Mouse (Mus musculus): ENCODE data around the gene Pi4kb. TPM values are rescaled to one million over a fixed set of nuclear protein-coding genes. Genes with fewer than 3 reads are reported as not detected.
"Not testable (repeated sequence)": the region's sequence is repeated elsewhere in the genome, so short reads cannot be mapped to it uniquely, and the experiment has no call there.

Gene Pi4kb
- polyA plus RNA-seq, 1 experiment from 2014 or later, result 14.7 TPM

DNA sequence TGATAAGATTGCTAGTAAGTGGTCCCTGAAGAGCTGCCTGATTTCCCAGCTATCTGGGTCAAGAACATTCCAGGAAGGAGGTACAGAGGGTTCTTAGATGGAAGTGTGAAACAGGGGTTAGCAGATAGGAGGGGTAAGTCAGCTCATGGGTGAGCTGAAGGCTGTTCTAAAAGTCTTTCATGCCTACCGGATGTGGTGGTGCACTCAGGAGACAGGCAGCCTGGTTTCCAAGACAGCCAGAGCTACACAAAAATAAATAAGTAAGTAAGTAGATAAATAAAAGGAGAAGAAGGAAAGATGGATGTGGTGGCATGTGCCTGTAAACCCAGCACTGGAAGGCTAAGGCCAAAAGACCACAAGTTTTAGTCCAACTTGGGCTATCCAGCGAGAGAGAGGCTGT, 44.2 kb downstream of the Pi4kb start:
- no peak overlapping the region for H3K4me3 ChIP-seq
- H3K36me3 ChIP-seq, result no peaks in the 10 kb centered on the region
- WGBS, result 80% methylated on average over 2 of the region's 2 CpGs
- peaks cover 15% of the 10 kb centered on the region for H3K4me1 ChIP-seq (replicated peaks)
- no peak overlapping the region for H3K9ac ChIP-seq
- no peak overlapping the region for H3K27ac ChIP-seq
- no peak overlapping the region for H3K4me2 ChIP-seq
- no peaks in the 10 kb centered on the region for H3K27me3 ChIP-seq
- H3K9me3 ChIP-seq (replicated peaks), result no peaks in the 10 kb centered on the region
- ATAC-seq (replicated peaks; ENCODE audit: insufficient number of reproducible peaks, insufficient read depth, low FRiP score, low read depth), result no peak

GRCm38 (mm10) chr3:95020956-95021355, 46.4 kb downstream of the Pi4kb start:
- H3K9me3 ChIP-seq (replicated peaks); H3K27ac ChIP-seq; H3K4me3 ChIP-seq; H3K9ac ChIP-seq; H3K27me3 ChIP-seq; H3K36me3 ChIP-seq; ATAC-seq (replicated peaks; ENCODE audit: insufficient number of reproducible peaks, insufficient read depth, low FRiP score, low read depth); H3K4me2 ChIP-seq: not testable (repeated sequence)
- 88% methylated on average over 5 of the region's 5 CpGs for WGBS
- H3K4me1 ChIP-seq (replicated peaks), result peaks cover 24% of the 10 kb centered on the region

DNA sequence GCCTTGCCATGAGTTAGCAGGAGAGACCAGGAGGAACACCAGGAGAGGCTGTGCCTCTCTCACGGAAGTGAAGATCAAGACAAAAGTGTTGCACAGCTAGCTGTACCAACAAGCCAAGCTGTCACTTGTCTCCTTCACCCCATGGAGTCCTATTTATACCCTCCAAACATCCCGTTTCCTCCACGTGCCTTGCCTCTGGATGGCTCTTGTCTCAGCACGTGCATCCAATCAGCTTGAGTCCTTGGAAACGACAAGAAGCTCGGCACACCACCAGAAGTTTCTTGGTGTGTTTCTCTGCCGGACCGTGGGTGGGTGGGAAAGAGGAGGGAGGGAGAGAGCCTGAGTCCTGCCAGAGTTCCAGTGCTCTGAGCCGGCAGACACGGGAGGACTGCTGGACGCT, 50.0 kb downstream of the Pi4kb start:
- H3K4me2 ChIP-seq, result peak overlapping the region; percentile 56
- H3K4me3 ChIP-seq, result peak overlapping the region; percentile 29
- no peaks in the 10 kb centered on the region for H3K27me3 ChIP-seq
- H3K27ac ChIP-seq, result peak overlapping the region; percentile 62
- no peaks in the 10 kb centered on the region for H3K36me3 ChIP-seq
- ATAC-seq (replicated peaks; ENCODE audit: insufficient number of reproducible peaks, insufficient read depth, low FRiP score, low read depth), result peak; percentile 75
- peak overlapping the region; percentile 8; the same call in 1 of the 2 replicates for H3K9ac ChIP-seq
- 12% methylated on average over 11 of the region's 11 CpGs for WGBS
- no peaks in the 10 kb centered on the region for H3K9me3 ChIP-seq (replicated peaks)
- H3K4me1 ChIP-seq (replicated peaks), result peaks cover 26% of the 10 kb centered on the region

DNA sequence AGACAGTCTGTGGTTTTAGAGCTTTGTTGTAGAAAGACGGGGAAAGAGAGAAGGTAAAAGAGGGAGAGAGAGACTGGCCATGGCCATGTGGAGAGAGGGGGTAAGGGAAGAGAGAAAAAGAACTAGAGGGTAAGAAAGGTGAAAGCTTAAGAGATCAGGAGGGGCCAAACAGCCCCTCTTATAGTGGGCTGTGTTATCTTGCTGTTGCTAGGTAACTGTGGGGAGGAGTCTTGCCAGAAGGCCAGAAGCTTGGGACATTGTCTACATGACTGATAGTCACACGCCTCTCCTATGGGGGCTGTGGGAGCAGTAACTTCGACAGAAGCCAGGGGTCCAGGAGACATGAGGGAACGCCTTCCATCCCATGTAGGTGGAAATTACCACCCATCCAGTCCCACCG, 50.7 kb downstream of the Pi4kb start:
- 20% methylated on average over 5 of the region's 5 CpGs for WGBS
- Histone ChIP-seq H3K9ac (peak overlapping the region; percentile 8; the same call in 1 of the 2 replicates), H3K9me3 (replicated peaks) (no peaks in the 10 kb centered on the region), H3K36me3 (no peaks in the 10 kb centered on the region), H3K4me1 (replicated peaks) (peaks cover 26% of the 10 kb centered on the region), H3K4me2 (peak overlapping the region; percentile 56), H3K4me3 (peak overlapping the region; percentile 29), H3K27me3 (no peaks in the 10 kb centered on the region), H3K27ac (peak overlapping the region; percentile 62)
- no peak; the same call in 1 of the 2 replicates for ATAC-seq (replicated peaks; ENCODE audit: insufficient number of reproducible peaks, insufficient read depth, low FRiP score, low read depth)

- no peaks in the 10 kb centered on the region for H3K27me3 ChIP-seq
- no peak for ATAC-seq (replicated peaks; ENCODE audit: insufficient number of reproducible peaks, insufficient read depth, low FRiP score, low read depth)
- peaks cover 26% of the 10 kb centered on the region for H3K4me1 ChIP-seq (replicated peaks)
- no peak overlapping the region for H3K4me2 ChIP-seq
- no peaks in the 10 kb centered on the region for H3K9me3 ChIP-seq (replicated peaks)
- no peak overlapping the region for H3K4me3 ChIP-seq
- no peak overlapping the region for H3K9ac ChIP-seq
- H3K36me3 ChIP-seq, result peaks cover 14% of the 10 kb centered on the region
- H3K27ac ChIP-seq, result no peak overlapping the region
- 51% methylated on average over 5 of the region's 5 CpGs for WGBS
These were observed 52.6 kb downstream of the Pi4kb start for GRCm38 (mm10) chr3:95027057-95027645.

GRCm38 (mm10) chr3:95027701-95028100, 53.2 kb downstream of the Pi4kb start:
- Histone ChIP-seq H3K4me3 (no peak overlapping the region), H3K9ac (no peak overlapping the region), H3K4me1 (replicated peaks) (peaks cover 26% of the 10 kb centered on the region), H3K27ac (no peak overlapping the region), H3K4me2 (no peak overlapping the region), H3K27me3 (no peaks in the 10 kb centered on the region), H3K9me3 (replicated peaks) (no peaks in the 10 kb centered on the region), H3K36me3 (peaks cover 19% of the 10 kb centered on the region)
- no peak for ATAC-seq (replicated peaks; ENCODE audit: insufficient number of reproducible peaks, insufficient read depth, low FRiP score, low read depth)
- 38% methylated on average over 5 of the region's 5 CpGs for WGBS

- peaks cover 26% of the 10 kb centered on the region for H3K4me1 ChIP-seq (replicated peaks)
- ATAC-seq (replicated peaks; ENCODE audit: insufficient number of reproducible peaks, insufficient read depth, low FRiP score, low read depth), result no peak
- no peak overlapping the region for H3K4me2 ChIP-seq
- WGBS, result 71% methylated on average over 3 of the region's 3 CpGs
- peaks cover 28% of the 10 kb centered on the region for H3K36me3 ChIP-seq
- no peak overlapping the region for H3K27ac ChIP-seq
- no peak overlapping the region for H3K4me3 ChIP-seq
- no peak overlapping the region for H3K9ac ChIP-seq
- H3K27me3 ChIP-seq, result no peaks in the 10 kb centered on the region
- no peaks in the 10 kb centered on the region for H3K9me3 ChIP-seq (replicated peaks)
These were observed 54.1 kb downstream of the Pi4kb start for GRCm38 (mm10) chr3:95028603-95029002.

DNA sequence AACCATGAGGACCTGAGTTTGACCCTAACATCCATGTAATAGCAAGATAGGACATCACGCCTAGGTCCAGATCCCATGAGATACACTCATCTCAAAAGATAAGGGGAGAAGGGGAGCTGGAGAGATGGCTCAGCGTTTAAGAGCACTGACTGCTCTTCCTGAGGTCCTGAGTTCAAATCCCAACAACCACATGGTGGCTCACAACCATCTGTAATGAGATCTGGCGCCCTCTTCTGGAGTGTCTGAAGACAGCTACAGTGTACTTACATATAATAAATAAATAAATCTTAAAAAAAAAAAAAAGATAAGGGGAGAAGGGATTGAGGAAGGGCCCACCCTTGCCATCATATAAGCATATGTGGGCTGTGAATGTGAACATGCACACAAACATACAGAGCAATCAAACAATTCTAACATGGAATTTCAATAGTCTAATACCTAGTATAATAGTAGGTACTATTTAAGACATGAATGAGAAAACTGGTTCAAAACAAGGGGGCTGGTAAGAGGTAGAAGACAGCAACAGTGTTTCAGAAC, 54.8 kb downstream of the Pi4kb start:
- H3K27me3 ChIP-seq; H3K27ac ChIP-seq; ATAC-seq (replicated peaks; ENCODE audit: insufficient number of reproducible peaks, insufficient read depth, low FRiP score, low read depth); H3K9me3 ChIP-seq (replicated peaks); H3K4me3 ChIP-seq; H3K9ac ChIP-seq; H3K4me2 ChIP-seq: not testable (repeated sequence)
- WGBS, result 65% methylated on average over 3 of the region's 3 CpGs
- H3K4me1 ChIP-seq (replicated peaks), result peaks cover 22% of the 10 kb centered on the region
- H3K36me3 ChIP-seq, result peaks cover 35% of the 10 kb centered on the region

GRCm38 (mm10) chr3:95029953-95030352, 55.4 kb downstream of the Pi4kb start:
- WGBS, result 72% methylated on average over 3 of the region's 3 CpGs
- Histone ChIP-seq H3K27me3 (no peaks in the 10 kb centered on the region), H3K4me1 (replicated peaks) (peaks cover 16% of the 10 kb centered on the region), H3K36me3 (peaks cover 41% of the 10 kb centered on the region), H3K4me2 (no peak overlapping the region), H3K4me3 (no peak overlapping the region), H3K27ac (no peak overlapping the region), H3K9ac (no peak overlapping the region), H3K9me3 (replicated peaks) (no peaks in the 10 kb centered on the region)
- no peak for ATAC-seq (replicated peaks; ENCODE audit: insufficient number of reproducible peaks, insufficient read depth, low FRiP score, low read depth)

GRCm38 (mm10) chr3:95041625-95042024, 67.1 kb downstream of the Pi4kb start:
- H3K9me3 ChIP-seq (replicated peaks), result no peaks in the 10 kb centered on the region
- H3K27ac ChIP-seq, result no peak overlapping the region
- no peak for ATAC-seq (replicated peaks; ENCODE audit: insufficient number of reproducible peaks, insufficient read depth, low FRiP score, low read depth)
- H3K36me3 ChIP-seq, result peaks cover 14% of the 10 kb centered on the region
- peaks cover 12% of the 10 kb centered on the region for H3K4me1 ChIP-seq (replicated peaks)
- peak overlapping the region; percentile 96 for H3K9ac ChIP-seq
- WGBS, result 10% methylated on average over 3 of the region's 3 CpGs
- peak overlapping the region; percentile 91 for H3K4me3 ChIP-seq
- no peaks in the 10 kb centered on the region for H3K27me3 ChIP-seq
- peak overlapping the region; percentile 60 for H3K4me2 ChIP-seq

GRCm38 (mm10) chr3:95042166-95042837, 67.8 kb downstream of the Pi4kb start, which contains the start of gene Psmd4:
Gene Psmd4, minus strand, starts transcription at chr3:95042614.
- Histone ChIP-seq H3K9me3 (replicated peaks) (no peaks in the 10 kb centered on the region), H3K9ac (peak within 1 kb of the TSS; percentile 96), H3K27ac (peak within 1 kb of the TSS; percentile 65), H3K27me3 (no peaks in the 10 kb centered on the region), H3K4me1 (replicated peaks) (peaks cover 12% of the 10 kb centered on the region), H3K4me3 (peak within 1 kb of the TSS; percentile 91), H3K4me2 (peak within 1 kb of the TSS; percentile 60), H3K36me3 (peaks cover 11% of the 10 kb centered on the region)
- peak; percentile 98 for ATAC-seq (replicated peaks; ENCODE audit: insufficient number of reproducible peaks, insufficient read depth, low FRiP score, low read depth)
- under 1% methylated on average over 36 of the region's 36 CpGs for WGBS

Data from heart, embryonic 15.5 days (tissue).